Mouse (Mus musculus): ENCODE results near the gene Ctbs. TPM values are rescaled to one million over a fixed set of nuclear protein-coding genes. Genes with fewer than 3 reads are reported as not detected.

Ctbs gene
- polyA plus RNA-seq, 1 experiment from 2014 or later: 4.2 TPM

DNA sequence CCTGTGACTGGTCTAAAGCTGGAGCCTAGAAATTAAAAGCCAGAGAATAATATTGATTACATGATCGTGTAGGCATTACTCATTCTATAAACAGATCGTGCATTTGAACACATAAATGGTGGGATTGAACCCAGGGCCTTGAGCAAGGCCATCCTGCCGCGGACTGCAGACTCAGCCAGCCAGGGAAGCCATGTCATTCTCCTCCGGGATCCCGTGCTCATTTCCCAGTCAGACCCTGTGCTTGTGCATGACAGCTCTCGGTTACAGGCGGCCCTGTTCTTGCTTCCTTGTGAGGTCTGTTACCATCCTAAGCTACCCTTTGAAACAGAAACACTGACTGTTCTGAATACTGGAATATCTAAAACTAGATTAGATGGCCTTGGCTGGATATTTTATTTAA is 14.9 kb upstream of the Ctbs start:
- Histone ChIP-seq H3K4me1 (replicated peaks) (no peaks in the 10 kb centered on the region), H3K4me2 (replicated peaks) (no peak overlapping the region), H3K4me3 (replicated peaks) (no peak overlapping the region), H3K9ac (replicated peaks) (no peak overlapping the region), H3K36me3 (peaks cover 77% of the 10 kb centered on the region), H3K27ac (no peak overlapping the region), H3K9me3 (no peaks in the 10 kb centered on the region), H3K27me3 (no peaks in the 10 kb centered on the region)
- ATAC-seq: no peak
- 92% methylated on average over 8 of the region's 8 CpGs for WGBS

DNA sequence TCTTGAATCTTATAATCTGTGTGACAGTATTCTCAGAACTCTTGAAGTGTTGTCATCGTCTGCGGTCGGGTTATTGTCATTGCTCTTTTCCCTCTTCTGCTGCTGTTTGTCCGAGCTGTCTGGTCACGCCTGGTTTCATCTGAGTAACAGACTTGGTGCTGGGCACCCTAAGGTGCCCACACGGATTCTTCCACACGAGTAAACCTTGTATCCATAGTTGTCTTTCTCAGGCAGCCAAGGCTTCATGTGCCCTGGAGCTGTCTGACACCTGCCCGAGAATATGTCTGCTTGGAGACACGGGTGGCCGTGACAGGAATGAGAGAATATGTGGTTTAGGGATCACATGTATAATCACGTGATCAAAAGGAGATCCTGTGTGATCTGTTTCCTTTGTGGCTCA is 14.1 kb upstream of the Ctbs start:
- H3K27ac ChIP-seq: no peak overlapping the region
- 91% methylated on average over 11 of the region's 11 CpGs for WGBS
- no peak overlapping the region for H3K9ac ChIP-seq (replicated peaks)
- no peaks in the 10 kb centered on the region for H3K4me1 ChIP-seq (replicated peaks)
- peaks cover 81% of the 10 kb centered on the region for H3K36me3 ChIP-seq
- no peaks in the 10 kb centered on the region for H3K9me3 ChIP-seq
- H3K4me3 ChIP-seq (replicated peaks): no peak overlapping the region
- ATAC-seq: no peak
- H3K27me3 ChIP-seq: no peaks in the 10 kb centered on the region
- H3K4me2 ChIP-seq (replicated peaks): no peak overlapping the region

DNA sequence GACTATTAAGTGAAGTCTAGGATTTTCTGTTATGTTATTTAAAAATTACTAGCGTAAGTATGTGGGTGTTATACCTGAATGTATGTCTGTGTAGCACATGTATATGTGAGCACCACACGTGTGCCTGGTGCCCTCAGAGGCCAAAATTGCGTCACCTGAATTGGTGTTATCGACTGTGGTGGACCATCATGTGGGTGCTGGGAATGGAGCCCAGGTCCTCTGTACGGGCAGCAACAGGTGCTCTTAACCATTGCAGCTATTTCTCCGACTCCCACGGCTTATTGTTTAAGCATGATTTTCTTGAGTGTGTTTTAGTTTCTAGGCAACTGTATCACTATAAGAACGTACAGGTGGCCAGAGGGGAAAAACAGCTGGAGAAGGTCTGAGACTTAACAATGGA is 13.5 kb upstream of the Ctbs start:
- Histone ChIP-seq H3K36me3 (peaks cover 78% of the 10 kb centered on the region), H3K9ac (replicated peaks) (no peak overlapping the region), H3K4me1 (replicated peaks) (no peaks in the 10 kb centered on the region), H3K9me3 (no peaks in the 10 kb centered on the region), H3K27me3 (no peaks in the 10 kb centered on the region), H3K27ac (no peak overlapping the region), H3K4me3 (replicated peaks) (no peak overlapping the region), H3K4me2 (replicated peaks) (no peak overlapping the region)
- 95% methylated on average over 8 of the region's 8 CpGs for WGBS
- ATAC-seq: no peak

DNA sequence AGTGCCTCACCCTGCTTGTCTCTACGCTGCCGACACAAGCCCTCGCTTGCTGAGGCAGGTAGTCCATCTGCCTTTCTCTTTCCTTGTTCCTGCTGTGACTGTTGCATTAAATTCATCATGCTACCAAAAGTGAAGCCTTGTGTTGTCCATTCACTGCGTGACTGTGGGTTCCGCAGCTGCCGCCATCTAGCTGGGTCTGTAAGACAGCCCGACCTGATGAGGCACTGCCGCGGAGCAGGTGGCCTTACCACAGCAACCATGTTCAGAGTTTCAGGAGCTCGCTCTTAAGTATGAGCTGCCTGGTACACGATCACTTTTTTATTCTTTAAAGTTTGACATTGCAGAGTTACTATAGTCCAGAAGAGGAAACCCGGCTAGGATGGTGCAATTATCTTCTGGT is 9.6 kb upstream of the Ctbs start:
- 97% methylated on average over 12 of the region's 12 CpGs for WGBS
- Histone ChIP-seq H3K9ac (replicated peaks) (no peak overlapping the region), H3K9me3 (no peaks in the 10 kb centered on the region), H3K4me2 (replicated peaks) (no peak overlapping the region), H3K36me3 (peaks cover 46% of the 10 kb centered on the region), H3K27me3 (no peaks in the 10 kb centered on the region), H3K4me1 (replicated peaks) (no peaks in the 10 kb centered on the region), H3K4me3 (replicated peaks) (no peak overlapping the region), H3K27ac (no peak overlapping the region)
- ATAC-seq: no peak

DNA sequence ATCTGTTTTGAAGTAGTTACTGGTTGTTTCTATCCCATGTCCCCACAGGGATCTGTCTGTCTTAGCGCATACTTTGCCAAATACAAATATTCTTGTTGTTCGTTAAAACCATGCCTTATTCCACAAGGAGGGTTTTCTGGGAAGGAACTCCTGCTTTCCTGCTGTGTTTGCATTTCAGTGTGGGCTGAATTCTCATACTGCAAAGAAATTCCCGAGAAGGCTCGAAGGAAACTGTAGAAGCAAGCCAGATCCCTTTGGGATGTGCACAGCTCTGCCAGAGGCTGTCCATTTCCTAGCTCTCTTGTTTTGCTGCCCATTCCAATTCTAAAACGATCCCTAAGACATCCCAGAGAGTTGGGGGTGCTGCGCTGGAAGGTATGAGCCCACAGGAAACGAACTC is 9.2 kb upstream of the Ctbs start:
- 87% methylated on average over 7 of the region's 7 CpGs for WGBS

DNA sequence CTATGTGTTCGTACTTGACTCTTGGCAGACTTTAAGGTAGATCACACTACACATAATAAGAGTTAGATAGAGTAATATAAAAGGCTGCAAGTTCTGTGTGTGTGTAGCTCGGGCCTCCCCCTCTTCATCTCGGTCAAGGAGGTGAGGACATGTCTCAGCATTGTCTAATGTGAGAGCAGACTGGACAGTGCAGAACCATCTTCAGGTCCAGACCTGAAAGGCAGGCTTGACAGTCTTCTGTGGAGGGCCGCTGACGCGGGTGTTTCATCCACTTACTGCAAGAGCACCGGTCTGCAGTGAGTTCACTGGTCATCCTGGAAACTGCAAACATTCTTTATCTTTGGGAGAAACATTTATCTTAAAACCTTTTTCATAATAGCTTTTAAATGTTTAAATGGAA is 7.1 kb upstream of the Ctbs start:
- WGBS: 94% methylated on average over 7 of the region's 7 CpGs

More for the DNA sequence above, 9.2 kb upstream of the Ctbs start:
- H3K9ac ChIP-seq (replicated peaks): no peak overlapping the region
- no peaks in the 10 kb centered on the region for H3K4me1 ChIP-seq (replicated peaks)
- H3K27me3 ChIP-seq: no peaks in the 10 kb centered on the region
- ATAC-seq: no peak
- no peak overlapping the region for H3K4me2 ChIP-seq (replicated peaks)
- no peaks in the 10 kb centered on the region for H3K9me3 ChIP-seq
- H3K4me3 ChIP-seq (replicated peaks): no peak overlapping the region
- H3K27ac ChIP-seq: no peak overlapping the region
- H3K36me3 ChIP-seq: peaks cover 46% of the 10 kb centered on the region

DNA sequence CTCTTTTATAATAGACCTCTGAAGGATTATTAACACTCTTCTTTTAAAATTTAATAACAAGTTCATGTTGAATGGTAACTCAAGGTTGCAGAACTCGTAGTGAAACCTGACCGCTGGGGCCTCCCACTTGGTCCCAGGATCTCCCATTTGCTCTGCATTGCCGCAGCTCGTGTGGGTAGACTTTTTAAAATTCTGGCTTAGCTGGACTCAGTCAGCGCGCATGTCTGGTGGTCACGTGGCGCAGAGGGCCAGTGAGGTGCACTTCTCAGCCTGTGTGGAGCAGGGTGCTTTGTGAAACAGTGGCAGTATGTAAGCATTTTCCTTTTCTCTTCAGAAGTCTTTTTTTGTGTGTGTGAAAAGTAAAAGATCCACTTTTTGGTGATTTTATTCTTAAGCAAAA is 6.7 kb upstream of the Ctbs start:
- Histone ChIP-seq H3K4me1 (replicated peaks) (no peaks in the 10 kb centered on the region), H3K27ac (no peak overlapping the region), H3K4me3 (replicated peaks) (no peak overlapping the region), H3K9me3 (no peaks in the 10 kb centered on the region), H3K36me3 (peaks cover 28% of the 10 kb centered on the region), H3K9ac (replicated peaks) (no peak overlapping the region), H3K27me3 (no peaks in the 10 kb centered on the region), H3K4me2 (replicated peaks) (no peak overlapping the region)
- WGBS: 91% methylated on average over 8 of the region's 8 CpGs
- ATAC-seq: no peak

More for the DNA sequence above, 7.1 kb upstream of the Ctbs start:
- no peak overlapping the region for H3K9ac ChIP-seq (replicated peaks)
- no peaks in the 10 kb centered on the region for H3K9me3 ChIP-seq
- no peaks in the 10 kb centered on the region for H3K4me1 ChIP-seq (replicated peaks)
- H3K4me3 ChIP-seq (replicated peaks): no peak overlapping the region
- H3K36me3 ChIP-seq: peaks cover 32% of the 10 kb centered on the region
- no peaks in the 10 kb centered on the region for H3K27me3 ChIP-seq
- H3K27ac ChIP-seq: no peak overlapping the region
- no peak overlapping the region for H3K4me2 ChIP-seq (replicated peaks)
- no peak for ATAC-seq

DNA sequence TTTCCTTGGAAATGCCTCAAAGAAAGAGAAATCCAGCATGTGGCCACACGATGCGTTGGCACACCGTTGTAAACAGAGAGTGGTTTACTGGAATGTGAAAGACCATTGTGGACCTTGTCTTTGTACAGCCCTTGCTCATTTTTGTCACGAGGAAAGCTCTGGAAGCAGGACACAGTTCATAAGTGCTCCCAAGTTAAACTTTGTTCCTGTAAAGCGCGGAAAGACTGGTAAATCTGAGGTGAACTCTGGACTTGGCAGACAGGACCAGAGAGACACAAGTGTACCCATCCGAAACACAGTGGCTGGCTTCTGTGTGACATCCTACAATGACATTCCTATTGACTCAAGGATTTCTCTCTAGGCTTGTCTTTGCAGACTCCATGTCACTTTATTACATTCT is 6.2 kb upstream of the Ctbs start:
- Histone ChIP-seq H3K27me3 (no peaks in the 10 kb centered on the region), H3K4me2 (replicated peaks) (no peak overlapping the region), H3K27ac (no peak overlapping the region), H3K9me3 (no peaks in the 10 kb centered on the region), H3K36me3 (peaks cover 23% of the 10 kb centered on the region), H3K4me1 (replicated peaks) (no peaks in the 10 kb centered on the region), H3K4me3 (replicated peaks) (no peak overlapping the region), H3K9ac (replicated peaks) (no peak overlapping the region)
- ATAC-seq: no peak
- 89% methylated on average over 7 of the region's 7 CpGs for WGBS

DNA sequence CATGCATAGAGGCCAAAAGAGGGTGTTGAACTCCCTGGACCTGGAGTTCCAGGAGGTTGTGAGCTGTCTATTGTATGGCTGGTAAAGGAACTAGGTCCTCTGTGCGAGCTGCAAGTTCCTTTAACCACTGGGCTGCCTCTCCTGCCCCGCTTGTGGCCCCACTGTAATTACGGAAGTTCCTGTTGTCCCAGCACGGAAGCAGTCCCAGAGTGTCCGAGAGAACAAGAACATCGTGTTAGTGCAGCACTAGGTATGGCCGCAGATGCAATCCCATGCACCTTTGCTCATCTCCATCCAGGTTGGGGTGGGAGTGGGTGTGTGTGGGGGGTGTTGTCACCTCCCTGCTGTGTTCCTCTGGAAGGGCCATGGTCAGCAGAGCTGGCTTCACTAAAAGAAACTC is 4.7 kb upstream of the Ctbs start:
- no peak for ATAC-seq
- 95% methylated on average over 7 of the region's 7 CpGs for WGBS
- no peak overlapping the region for H3K9ac ChIP-seq (replicated peaks)

DNA sequence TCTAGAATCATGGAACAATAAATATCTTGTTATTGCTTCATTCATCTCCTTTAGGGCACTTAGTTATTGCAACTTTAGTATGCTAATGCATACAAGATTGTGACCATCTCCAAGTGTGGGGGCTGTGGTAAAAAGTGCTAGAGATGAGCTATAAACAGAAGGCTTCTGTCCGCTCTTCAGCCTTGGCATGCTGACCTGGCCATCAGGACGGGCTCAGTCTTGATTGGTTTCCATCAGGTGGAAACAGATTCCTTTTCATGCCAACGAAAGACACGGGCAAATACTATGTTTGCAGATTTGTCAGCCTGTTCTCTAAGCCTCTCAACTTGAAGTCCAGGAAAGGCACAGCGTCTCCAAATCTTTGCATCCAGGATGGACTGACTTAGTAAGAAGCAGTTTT is 2.4 kb upstream of the Ctbs start:
- peaks cover 10% of the 10 kb centered on the region for H3K4me1 ChIP-seq (replicated peaks)
- no peak for ATAC-seq
- peaks cover 7% of the 10 kb centered on the region; the same call in 1 of the 2 replicates for H3K36me3 ChIP-seq
- no peak overlapping the region for H3K4me2 ChIP-seq (replicated peaks)
- no peaks in the 10 kb centered on the region for H3K9me3 ChIP-seq
- H3K4me3 ChIP-seq (replicated peaks): no peak overlapping the region
- 94% methylated on average over 5 of the region's 5 CpGs for WGBS
- H3K27ac ChIP-seq: no peak overlapping the region
- no peaks in the 10 kb centered on the region for H3K27me3 ChIP-seq
- H3K9ac ChIP-seq (replicated peaks): no peak overlapping the region

More for the DNA sequence above, 4.7 kb upstream of the Ctbs start:
- H3K27me3 ChIP-seq: no peaks in the 10 kb centered on the region
- no peaks in the 10 kb centered on the region for H3K9me3 ChIP-seq
- H3K4me3 ChIP-seq (replicated peaks): no peak overlapping the region
- H3K4me1 ChIP-seq (replicated peaks): peaks cover 1% of the 10 kb centered on the region; the same call in 1 of the 2 replicates
- H3K36me3 ChIP-seq: peaks cover 16% of the 10 kb centered on the region
- no peak overlapping the region for H3K27ac ChIP-seq
- H3K4me2 ChIP-seq (replicated peaks): no peak overlapping the region

DNA sequence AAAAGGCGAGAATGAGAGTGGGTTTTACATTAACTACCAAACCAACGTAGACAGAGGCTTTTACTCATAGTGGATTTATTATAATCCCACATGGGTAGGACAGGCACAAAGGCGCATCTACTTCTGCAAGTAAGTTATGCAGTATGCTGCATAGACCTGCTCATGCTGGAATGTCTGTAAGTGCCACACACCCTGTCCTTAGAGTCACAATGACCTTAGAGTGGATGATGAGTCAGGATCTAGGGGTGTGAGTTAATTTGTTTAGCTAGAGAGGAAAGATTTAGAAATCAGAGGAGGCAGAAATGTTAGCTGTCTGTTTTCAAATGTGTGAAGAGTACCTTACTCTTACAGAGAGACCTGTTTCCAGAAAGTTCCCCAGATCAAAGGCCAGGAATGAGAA is 2.0 kb upstream of the Ctbs start:
- no peak for ATAC-seq
- H3K4me1 ChIP-seq (replicated peaks): peaks cover 10% of the 10 kb centered on the region
- 93% methylated on average over 3 of the region's 3 CpGs for WGBS
- H3K36me3 ChIP-seq: peaks cover 7% of the 10 kb centered on the region; the same call in 1 of the 2 replicates
- no peak overlapping the region for H3K9ac ChIP-seq (replicated peaks)
- no peak overlapping the region for H3K27ac ChIP-seq
- H3K27me3 ChIP-seq: no peaks in the 10 kb centered on the region
- H3K9me3 ChIP-seq: no peaks in the 10 kb centered on the region
- H3K4me2 ChIP-seq (replicated peaks): no peak overlapping the region
- H3K4me3 ChIP-seq (replicated peaks): no peak overlapping the region

DNA sequence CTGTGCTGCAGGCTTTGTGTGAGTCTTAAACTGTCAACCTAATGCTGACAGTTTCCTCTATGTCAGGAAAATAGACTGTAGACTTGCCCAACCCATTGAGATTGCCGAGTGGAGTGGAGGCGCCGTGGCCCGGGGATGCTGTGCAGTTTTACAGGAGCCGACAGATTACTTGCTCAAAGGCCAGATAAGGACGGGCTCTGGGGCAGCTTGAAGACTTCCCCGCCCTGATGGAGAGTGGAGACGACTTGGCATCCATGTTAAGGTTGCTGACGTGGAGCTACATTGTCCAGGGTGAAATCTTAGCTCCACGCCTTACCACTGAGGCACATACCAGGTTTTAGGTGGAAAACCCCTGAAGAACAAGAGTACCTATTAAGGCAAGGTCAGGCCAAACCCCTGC is 1.2 kb upstream of the Ctbs start:
- no peak for ATAC-seq
- peaks cover 10% of the 10 kb centered on the region for H3K4me1 ChIP-seq (replicated peaks)
- H3K27me3 ChIP-seq: no peaks in the 10 kb centered on the region
- no peak overlapping the region for H3K27ac ChIP-seq
- peaks cover 7% of the 10 kb centered on the region; the same call in 1 of the 2 replicates for H3K36me3 ChIP-seq
- H3K9ac ChIP-seq (replicated peaks): no peak overlapping the region
- H3K9me3 ChIP-seq: no peaks in the 10 kb centered on the region
- no peak overlapping the region for H3K4me2 ChIP-seq (replicated peaks)
- no peak overlapping the region for H3K4me3 ChIP-seq (replicated peaks)
- 90% methylated on average over 10 of the region's 10 CpGs for WGBS

DNA sequence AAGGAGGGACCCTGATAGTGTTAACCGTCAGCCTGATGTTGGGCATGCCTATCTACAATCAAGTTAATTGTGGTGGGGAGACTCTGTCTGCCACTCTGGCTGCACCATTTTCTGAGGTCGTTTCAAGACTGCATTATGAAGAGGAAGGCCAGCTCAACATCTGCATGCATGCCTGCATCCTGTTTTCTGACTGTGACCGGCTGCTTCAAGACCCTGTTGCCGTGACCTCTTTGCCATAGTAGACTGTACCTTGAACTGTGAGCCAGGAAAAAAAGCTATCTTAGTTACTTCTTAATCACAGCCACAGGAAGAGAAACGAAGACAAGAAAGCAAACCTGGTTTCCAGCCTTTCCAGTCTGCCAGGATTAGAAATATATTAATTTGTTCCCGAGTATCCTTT is 626 bp upstream of the Ctbs start:
- Histone ChIP-seq H3K4me3 (replicated peaks) (no peak overlapping the region), H3K9ac (replicated peaks) (no peak overlapping the region), H3K36me3 (peaks cover 7% of the 10 kb centered on the region; the same call in 1 of the 2 replicates), H3K27me3 (no peaks in the 10 kb centered on the region), H3K9me3 (no peaks in the 10 kb centered on the region), H3K4me2 (replicated peaks) (no peak overlapping the region), H3K27ac (no peak overlapping the region), H3K4me1 (replicated peaks) (peaks cover 10% of the 10 kb centered on the region)
- no peak for ATAC-seq
- WGBS: 80% methylated on average over 6 of the region's 6 CpGs
